Mouse (Mus musculus): ENCODE data around the gene Srrm2.

DNA sequence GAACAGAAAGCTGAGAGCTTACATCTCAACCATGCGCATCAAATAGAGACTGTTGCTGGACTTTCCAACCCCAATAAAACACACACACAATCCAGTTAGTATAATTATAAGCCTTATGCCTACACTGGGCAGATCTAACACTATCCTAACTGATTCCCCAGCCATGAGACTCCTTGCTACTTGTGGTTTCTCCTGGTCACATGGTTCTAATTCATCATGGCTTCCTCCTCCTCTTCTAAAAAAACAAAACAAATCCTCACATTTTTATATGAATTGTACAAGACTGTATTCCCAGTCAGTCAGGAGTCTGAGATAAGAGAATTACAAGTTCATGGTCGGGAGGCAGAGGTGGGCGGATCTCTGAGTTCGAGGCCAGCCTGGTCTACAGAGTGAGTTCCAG is 1.4 kb upstream of the Srrm2 start:
- TF ChIP-seq CTCF (conservative IDR thresholded peaks at IDR 0.05 in 1 of 2, IDR thresholded peaks at IDR 0.05 in 1 of 2; ENCODE audit: low read depth in 2 of 2, low read length in 2 of 2) (no peak), POLR2AphosphoS2 (IDR thresholded peaks at IDR 0.05; ENCODE audit: low read depth, low read length) (no peak), KAT2A (IDR thresholded peaks at IDR 0.05; ENCODE audit: insufficient replicate concordance, low read length) (no peak), POLR2A (IDR thresholded peaks at IDR 0.05; ENCODE audit: low read depth, low read length) (no peak), E2F4 (IDR thresholded peaks at IDR 0.05; ENCODE audit: insufficient replicate concordance, low read depth, low read length) (no peak), MAX (IDR thresholded peaks at IDR 0.05; ENCODE audit: low read length) (no peak), UBTF (IDR thresholded peaks at IDR 0.05; ENCODE audit: low read depth, low read length) (no peak)

Data from CH12.LX (cell line).